Mouse (Mus musculus) kidney, postnatal 10 days (tissue): Measurements from ENCODE around the gene Mical3.

ENCODE experiments used
- DNase-seq: peaks from one replicate; pipeline ENCODE4 v3.0.0; 2021; ENCODE audit warnings: mixed read lengths

The Mical3 gene

GRCm38 (mm10) chr6:121130773-121131172 is at the start of gene Mical3:
Gene Mical3, minus strand, starts transcription at chr6:121130999.
- peak; percentile 49 for DNase-seq

GRCm38 (mm10) chr6:121179846-121180245 is 49.0 kb upstream of the Mical3 start:
- no peak for DNase-seq

DNA sequence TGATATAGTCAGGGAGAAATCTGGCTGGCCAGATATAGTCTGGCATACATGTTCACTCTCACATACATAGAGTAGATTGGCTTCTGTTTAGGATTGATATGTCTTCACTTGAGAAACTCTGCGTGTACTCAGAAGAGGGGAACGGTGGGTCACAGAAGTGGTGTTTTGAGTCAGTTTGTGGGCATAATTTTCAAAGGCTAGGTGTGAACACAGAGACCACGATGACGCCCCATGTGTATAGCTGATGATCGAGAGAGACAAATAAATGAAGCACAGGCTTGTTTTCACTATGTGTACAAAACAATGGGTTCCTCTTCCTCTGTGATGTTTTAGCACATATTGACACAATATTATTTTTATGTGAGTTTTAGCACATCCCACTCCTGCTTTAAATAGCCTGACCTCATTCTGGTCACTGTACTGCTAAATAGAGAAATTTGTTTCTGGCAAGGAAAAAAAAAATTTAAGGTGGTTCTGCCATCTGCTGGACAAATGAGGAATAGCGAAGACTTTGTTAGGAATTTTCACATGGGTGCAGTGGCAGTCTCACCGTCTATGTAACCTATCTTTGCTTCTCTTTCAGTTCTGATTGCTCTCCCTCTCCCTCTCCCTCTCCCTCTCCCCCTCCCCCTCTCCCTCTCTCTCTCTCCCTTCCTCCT is 48.0 kb upstream of the Mical3 start:
- DNase-seq, result peak; percentile 67

GRCm38 (mm10) chr6:121177118-121177708 is 46.4 kb upstream of the Mical3 start:
- no peak for DNase-seq

GRCm38 (mm10) chr6:121176731-121177098 is 45.9 kb upstream of the Mical3 start:
- no peak for DNase-seq

DNA sequence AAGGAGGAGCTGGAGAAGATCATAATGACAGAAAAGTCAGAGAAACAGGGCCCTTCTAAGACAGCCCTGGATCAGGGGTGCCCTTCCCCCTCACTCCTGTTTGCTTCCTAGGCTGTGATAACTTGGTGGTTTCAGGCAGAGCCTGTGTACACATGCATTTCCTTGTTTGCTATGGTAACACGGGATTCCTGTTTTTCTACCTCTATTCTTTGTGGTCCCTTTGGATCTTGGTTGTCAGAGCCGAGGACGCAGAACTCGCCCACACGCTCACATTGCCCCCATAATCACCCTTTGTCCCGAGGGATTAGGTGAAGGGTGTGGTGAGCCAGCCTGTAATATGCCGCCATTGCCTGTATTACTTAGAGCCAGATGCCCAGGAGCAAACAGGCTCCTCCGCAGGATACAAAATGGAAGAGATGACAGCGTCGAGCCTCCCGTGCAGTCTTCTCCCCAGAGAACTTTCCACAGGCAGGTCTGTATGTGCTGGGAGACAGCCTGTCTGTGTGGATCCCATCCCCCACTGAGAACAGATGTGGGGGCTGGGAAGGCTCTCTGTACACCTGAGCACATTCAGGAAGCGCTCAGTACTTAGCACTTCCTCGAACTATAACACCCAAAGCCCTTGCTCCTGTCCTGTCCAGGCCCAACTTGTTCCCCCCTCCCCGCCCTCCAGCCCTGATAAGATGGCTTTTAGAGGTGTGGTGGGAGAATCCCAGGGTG is 45.4 kb upstream of the Mical3 start:
- no peak for DNase-seq

- no peak for DNase-seq
Observed at GRCm38 (mm10) chr6:121174761-121175160, 44.0 kb upstream of the Mical3 start.

GRCm38 (mm10) chr6:121173471-121173870 is 42.7 kb upstream of the Mical3 start:
- DNase-seq, result no peak

DNA sequence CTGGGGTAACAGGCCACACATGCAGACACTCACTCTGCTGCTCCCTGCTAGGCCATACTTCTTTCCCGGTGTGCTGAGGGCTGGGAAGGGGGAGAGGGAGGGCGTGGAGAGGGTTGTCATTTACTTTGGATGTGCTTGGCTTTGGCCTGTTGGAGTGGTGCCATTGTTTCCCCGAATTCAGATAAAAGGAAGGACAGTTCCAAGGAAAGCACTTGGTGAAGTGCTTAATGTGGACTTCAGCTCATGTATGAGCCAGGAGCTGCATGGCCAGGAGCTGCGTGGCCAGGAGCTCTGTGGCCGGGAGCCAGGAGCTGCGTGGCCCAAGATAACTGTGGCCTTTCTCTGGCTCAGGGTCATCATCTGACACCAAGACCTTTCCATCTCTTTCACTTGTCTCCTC is 40.3 kb upstream of the Mical3 start:
- no peak for DNase-seq

GRCm38 (mm10) chr6:121167381-121167975 is 36.7 kb upstream of the Mical3 start:
- no peak for DNase-seq

- peak; percentile 58 for DNase-seq
Observed at GRCm38 (mm10) chr6:121166098-121166552, 35.3 kb upstream of the Mical3 start.

DNA sequence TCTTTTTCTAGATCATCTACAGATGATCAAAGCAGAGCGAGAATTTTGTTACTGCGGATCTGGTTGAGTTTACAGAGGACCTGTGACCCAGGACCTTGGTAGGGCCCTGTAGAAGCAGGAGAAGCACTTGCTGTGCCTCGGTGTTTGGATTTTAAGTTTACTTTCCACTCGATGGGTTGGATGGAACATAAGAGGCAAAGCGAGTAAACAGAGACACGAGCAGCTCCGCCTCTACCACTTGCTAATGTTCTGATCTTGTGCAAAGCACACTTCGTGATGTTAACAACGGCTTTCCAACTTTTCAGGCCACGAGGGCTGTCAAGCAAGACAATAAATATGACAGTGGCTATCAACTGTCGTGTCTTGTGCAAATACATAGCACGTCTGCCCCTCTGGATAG is 31.8 kb upstream of the Mical3 start:
- DNase-seq, result no peak

DNA sequence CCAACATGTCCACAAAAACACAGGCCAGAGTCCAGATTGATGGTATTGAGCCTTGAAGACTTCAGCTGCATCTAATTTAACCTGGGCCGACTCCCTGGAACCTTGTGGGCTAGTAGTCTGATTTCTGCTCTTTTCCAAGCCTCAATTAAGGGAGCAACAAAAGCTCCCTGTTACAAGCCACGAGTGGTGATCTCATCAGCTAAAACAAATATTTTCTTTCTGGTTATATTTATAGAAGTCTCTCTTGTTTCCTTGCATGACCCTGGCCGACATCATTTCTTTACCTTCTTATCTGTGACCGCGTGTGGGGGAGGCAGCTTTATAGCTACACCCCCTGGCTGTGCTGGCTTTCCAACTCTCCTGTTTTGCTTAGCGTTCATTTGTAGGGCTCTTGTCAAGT is 29.3 kb upstream of the Mical3 start:
- no peak for DNase-seq

GRCm38 (mm10) chr6:121159616-121160015 is 28.8 kb upstream of the Mical3 start:
- no peak for DNase-seq

DNA sequence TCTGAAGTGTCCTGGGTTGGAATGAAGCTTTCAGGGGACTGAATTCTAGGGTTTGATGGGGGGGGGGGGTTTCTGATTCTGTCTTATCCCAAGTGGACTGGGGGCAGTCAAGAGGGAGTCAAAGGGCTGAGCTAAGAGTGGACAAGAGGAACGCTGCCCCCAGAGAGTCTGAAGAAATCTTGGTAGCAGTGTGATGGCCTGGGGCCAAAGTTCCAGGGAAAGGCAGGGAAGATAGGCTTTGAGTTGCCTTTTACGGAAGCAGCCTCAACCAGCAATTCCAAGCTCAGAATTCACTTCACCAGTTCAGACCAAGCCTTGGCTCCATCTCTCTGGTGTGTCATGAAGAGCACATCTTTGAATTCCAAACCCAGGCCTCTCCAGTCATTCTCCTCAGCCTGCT is 25.2 kb upstream of the Mical3 start:
- peak; percentile 35 for DNase-seq

DNA sequence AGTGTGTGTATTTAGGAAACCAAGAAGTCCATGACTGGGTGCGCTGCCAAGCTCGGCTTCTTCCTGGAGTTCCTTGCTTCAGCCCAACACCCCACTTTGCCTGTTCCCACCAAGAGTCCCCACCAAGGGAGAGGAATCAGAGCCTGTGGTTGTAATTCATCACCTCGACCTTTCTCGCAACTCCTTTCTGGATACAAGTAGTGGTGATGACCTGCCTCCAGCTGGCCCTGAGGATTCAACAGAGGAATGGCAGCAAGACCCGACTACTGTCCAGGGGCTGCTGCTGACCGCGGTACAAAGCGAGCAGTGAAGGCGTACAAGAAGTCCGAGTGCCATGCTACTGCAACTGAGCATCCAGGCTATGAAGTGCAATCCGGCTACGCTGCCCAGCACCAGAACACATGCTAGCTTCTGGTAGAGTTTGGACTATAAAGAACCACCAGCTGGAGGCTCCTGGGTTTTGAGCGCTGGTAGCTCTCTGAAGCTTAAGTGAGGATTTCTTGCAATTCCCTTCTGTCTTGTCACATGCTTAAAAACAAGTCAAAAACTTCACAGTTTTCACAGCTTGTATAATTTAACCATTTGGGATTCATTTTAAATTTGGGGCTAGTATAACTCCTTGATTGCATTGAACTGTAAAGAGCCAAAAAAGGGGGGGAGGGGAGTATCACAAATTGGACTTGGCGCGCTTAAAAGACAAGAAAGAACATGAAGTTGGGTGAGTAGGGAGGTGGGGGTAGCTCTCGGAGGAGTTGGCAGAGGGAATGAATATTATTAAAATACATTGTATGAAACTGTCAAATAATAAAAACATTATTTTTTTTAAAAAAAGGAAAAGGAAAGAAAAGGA is 23.9 kb upstream of the Mical3 start:
- no peak for DNase-seq

DNA sequence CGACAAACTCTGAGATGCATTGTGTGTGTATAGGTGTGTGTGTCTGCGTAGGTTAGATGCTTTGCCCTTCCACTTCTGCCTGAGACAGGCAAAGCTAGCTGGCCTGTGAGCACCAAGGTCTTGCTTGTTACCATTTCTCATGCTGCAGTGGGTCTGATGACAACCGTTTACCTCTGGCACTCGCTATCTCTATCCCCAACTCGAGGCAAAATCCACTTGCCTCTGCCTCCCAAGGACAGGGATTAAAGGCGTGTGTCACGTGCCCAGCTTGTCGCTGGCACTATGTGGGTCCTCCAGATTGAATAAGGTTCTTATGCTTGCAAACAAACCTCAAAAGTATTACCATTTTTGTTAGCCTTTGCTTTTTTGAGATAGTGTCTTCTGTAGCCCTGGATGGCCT is 22.4 kb upstream of the Mical3 start:
- no peak for DNase-seq

GRCm38 (mm10) chr6:121151732-121152131 is 20.9 kb upstream of the Mical3 start:
- DNase-seq, result peak; percentile 58

- DNase-seq, result no peak
Observed at GRCm38 (mm10) chr6:121150126-121150525, 19.3 kb upstream of the Mical3 start.

DNA sequence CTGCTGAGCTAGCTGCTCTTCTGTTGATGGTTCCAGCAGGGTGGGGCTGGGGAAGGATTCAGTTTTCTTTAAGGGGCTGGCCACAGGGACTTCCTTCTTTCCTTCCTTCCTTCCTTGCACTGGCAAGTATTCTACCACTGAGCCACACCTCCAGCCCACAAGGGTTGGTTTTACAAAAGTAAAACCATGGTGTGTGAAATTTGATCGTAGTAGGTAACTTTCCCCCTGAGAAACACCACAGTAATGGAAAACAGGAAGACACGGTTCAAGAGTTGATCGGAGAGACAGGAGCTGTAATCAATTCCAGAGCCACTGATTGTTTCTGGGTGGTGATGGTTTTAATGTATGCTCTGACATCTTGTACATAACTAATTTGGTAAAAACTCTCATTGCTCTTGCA is 18.6 kb upstream of the Mical3 start:
- no peak for DNase-seq

DNA sequence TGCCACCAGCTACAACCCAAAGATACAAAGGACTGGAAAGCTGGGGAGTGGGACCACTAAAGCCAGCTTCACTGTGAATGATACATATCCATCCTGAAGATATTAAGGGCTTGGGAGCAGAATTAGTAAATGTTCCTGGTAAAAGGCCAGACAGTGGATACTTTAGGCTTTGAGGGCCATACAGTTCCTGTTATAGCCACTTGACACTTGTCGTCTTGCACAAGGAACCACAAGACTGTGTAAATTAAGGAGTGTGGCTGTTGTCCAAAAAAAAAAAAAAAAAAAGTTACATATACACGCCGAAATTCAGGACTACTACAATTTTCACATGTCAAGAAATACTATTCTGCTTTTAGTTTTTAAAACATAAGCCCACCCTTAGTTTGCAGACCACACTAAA is 17.6 kb upstream of the Mical3 start:
- DNase-seq, result no peak

DNA sequence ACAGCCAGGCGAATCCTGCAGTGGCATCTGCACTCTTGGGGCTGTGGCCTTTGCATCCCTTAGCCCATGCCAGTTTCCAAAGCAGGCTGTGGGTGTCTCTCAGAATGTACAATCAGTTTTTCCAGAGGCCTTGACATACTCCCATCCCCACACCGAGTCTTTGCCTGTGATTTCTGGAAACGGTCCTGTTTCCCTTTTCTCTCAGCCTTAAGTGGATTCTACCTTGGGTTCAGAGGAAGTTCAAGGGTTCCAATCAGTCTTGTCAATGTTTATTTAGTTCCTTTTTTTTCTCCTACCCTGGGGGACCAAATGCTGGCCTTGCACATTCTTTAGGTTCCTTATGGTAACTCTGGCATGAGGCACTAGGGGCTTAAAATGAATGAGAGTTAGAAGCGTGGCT is 16.0 kb upstream of the Mical3 start:
- DNase-seq, result no peak

- no peak for DNase-seq
Observed at GRCm38 (mm10) chr6:121145906-121146305, 15.1 kb upstream of the Mical3 start.
